Mouse (Mus musculus) erythroblast, embryonic 14.5 days (primary cell): Measurements from ENCODE around the gene Smyd3. TPM values are rescaled to one million over a fixed set of nuclear protein-coding genes. Genes with fewer than 3 reads are reported as not detected.

Experiments
- H3K27me3 ChIP-seq: 2 replicates; pipeline ENCODE4 v1.6.1; 2012; ENCODE audit warnings: inconsistent platforms; ENCODE audit not compliant: control insufficient read depth
- H3K36me3 ChIP-seq: 2 replicates; pipeline ENCODE4 v1.6.1; 2012; ENCODE audit warnings: mild to moderate bottlenecking, inconsistent platforms; ENCODE audit not compliant: control insufficient read depth
- H3K4me1 ChIP-seq: 2 replicates; pipeline ENCODE4 v1.6.1; 2012; ENCODE audit warnings: inconsistent platforms; ENCODE audit not compliant: control insufficient read depth
- H3K4me3 ChIP-seq: replicated peaks from 2 replicates; pipeline ENCODE3; 2012; ENCODE audit warnings: moderate library complexity, mild to moderate bottlenecking, inconsistent platforms
- H3K9me3 ChIP-seq: 2 replicates; pipeline ENCODE4 v1.6.1; 2012; ENCODE audit warnings: low read length, inconsistent platforms, mixed read lengths; ENCODE audit not compliant: control insufficient read depth
- GATA1 ChIP-seq: IDR thresholded peaks from 2 replicates; pipeline ENCODE4 v1.6.1; 2012; ENCODE audit warnings: low read length, inconsistent platforms, mixed read lengths
- TAL1 ChIP-seq: IDR thresholded peaks from 3 replicates; pipeline ENCODE4 v1.6.1; 2012; ENCODE audit warnings: low read length, inconsistent platforms, mixed read lengths
- polyA plus RNA-seq: library from polyadenylated mRNA; stranded (reverse); fragments of >175 nt; gene quantifications from 2 replicates; pipeline ENCODE4 v1.2.3, GENCODE M21; 2012

Smyd3 gene
- polyA plus RNA-seq, 1 experiment, result 0.09 TPM

GRCm38 (mm10) chr1:179161947-179162346, 355.9 kb downstream of the Smyd3 start:
- TF ChIP-seq GATA1 (no peak), TAL1 (no peak)
- H3K27me3 ChIP-seq, result no peaks in the 10 kb centered on the region
- no peaks in the 10 kb centered on the region for H3K36me3 ChIP-seq
- H3K4me1 ChIP-seq, result no peaks in the 10 kb centered on the region
- H3K4me3 ChIP-seq, result no peak overlapping the region
- no peaks in the 10 kb centered on the region for H3K9me3 ChIP-seq

GRCm38 (mm10) chr1:179160697-179161096, 357.1 kb downstream of the Smyd3 start:
- Histone ChIP-seq H3K9me3 (no peaks in the 10 kb centered on the region), H3K4me3 (no peak overlapping the region), H3K36me3 (no peaks in the 10 kb centered on the region), H3K27me3 (no peaks in the 10 kb centered on the region), H3K4me1 (no peaks in the 10 kb centered on the region)
- TF ChIP-seq GATA1, result no peak
- no peak for TF ChIP-seq TAL1

- peaks cover 4% of the 10 kb centered on the region for H3K4me1 ChIP-seq
- H3K27me3 ChIP-seq, result no peaks in the 10 kb centered on the region
- H3K36me3 ChIP-seq, result no peaks in the 10 kb centered on the region
- TF ChIP-seq TAL1 (no peak), GATA1 (no peak)
- no peaks in the 10 kb centered on the region for H3K9me3 ChIP-seq
- H3K4me3 ChIP-seq, result no peak overlapping the region
Measured at GRCm38 (mm10) chr1:179152376-179152775, 365.5 kb downstream of the Smyd3 start.

GRCm38 (mm10) chr1:179151275-179151674, 366.6 kb downstream of the Smyd3 start:
- Histone ChIP-seq H3K9me3 (no peaks in the 10 kb centered on the region), H3K27me3 (no peaks in the 10 kb centered on the region)
- TF ChIP-seq GATA1 (no peak), TAL1 (no peak)

GRCm38 (mm10) chr1:179149468-179150140, 368.2 kb downstream of the Smyd3 start:
- H3K4me3 ChIP-seq, result no peak overlapping the region
- no peaks in the 10 kb centered on the region for H3K27me3 ChIP-seq
- no peaks in the 10 kb centered on the region for H3K9me3 ChIP-seq
- H3K36me3 ChIP-seq, result no peaks in the 10 kb centered on the region
- H3K4me1 ChIP-seq, result peaks cover 4% of the 10 kb centered on the region
- no peak for TF ChIP-seq TAL1
- no peak for TF ChIP-seq GATA1

More at GRCm38 (mm10) chr1:179151275-179151674, 366.6 kb downstream of the Smyd3 start:
- peaks cover 4% of the 10 kb centered on the region for H3K4me1 ChIP-seq
- no peaks in the 10 kb centered on the region for H3K36me3 ChIP-seq
- H3K4me3 ChIP-seq, result no peak overlapping the region

- Histone ChIP-seq H3K36me3 (no peaks in the 10 kb centered on the region), H3K9me3 (no peaks in the 10 kb centered on the region), H3K27me3 (no peaks in the 10 kb centered on the region), H3K4me1 (peaks cover 4% of the 10 kb centered on the region), H3K4me3 (no peak overlapping the region)
- TF ChIP-seq TAL1, result no peak
Measured at GRCm38 (mm10) chr1:179146730-179147167, 371.1 kb downstream of the Smyd3 start.

GRCm38 (mm10) chr1:179143154-179143832, 374.5 kb downstream of the Smyd3 start:
- no peaks in the 10 kb centered on the region for H3K36me3 ChIP-seq
- no peaks in the 10 kb centered on the region for H3K27me3 ChIP-seq
- TF ChIP-seq TAL1, result no peak
- TF ChIP-seq GATA1, result no peak
- H3K4me1 ChIP-seq, result no peaks in the 10 kb centered on the region
- no peak overlapping the region for H3K4me3 ChIP-seq
- no peaks in the 10 kb centered on the region for H3K9me3 ChIP-seq

GRCm38 (mm10) chr1:179142177-179142576, 375.7 kb downstream of the Smyd3 start:
- TF ChIP-seq GATA1 (no peak), TAL1 (no peak)
- Histone ChIP-seq H3K27me3 (no peaks in the 10 kb centered on the region), H3K36me3 (no peaks in the 10 kb centered on the region), H3K4me1 (no peaks in the 10 kb centered on the region), H3K4me3 (no peak overlapping the region), H3K9me3 (no peaks in the 10 kb centered on the region)

- no peak for TF ChIP-seq GATA1
- TF ChIP-seq TAL1, result no peak
Measured at GRCm38 (mm10) chr1:179141071-179141650, 376.7 kb downstream of the Smyd3 start.

More at GRCm38 (mm10) chr1:179141071-179141650, 376.7 kb downstream of the Smyd3 start:
- H3K27me3 ChIP-seq, result no peaks in the 10 kb centered on the region
- no peaks in the 10 kb centered on the region for H3K4me1 ChIP-seq
- no peaks in the 10 kb centered on the region for H3K9me3 ChIP-seq
- no peaks in the 10 kb centered on the region for H3K36me3 ChIP-seq
- no peak overlapping the region for H3K4me3 ChIP-seq
